Mouse (Mus musculus): ENCODE measurements around the gene 1700019N19Rik.

The 1700019N19Rik gene

GRCm38 (mm10) chr19:58794284-58794683, at the start of gene 1700019N19Rik:
Gene 1700019N19Rik (minus strand): TSS chr19:58794461.
- no peak for DNase-seq (ENCODE audit: low read depth, low spot score)

GRCm38 (mm10) chr19:58843606-58844005, 49.3 kb upstream of the 1700019N19Rik start:
- DNase-seq (ENCODE audit: low read depth, low spot score): no peak

GRCm38 (mm10) chr19:58840721-58841271, 46.5 kb upstream of the 1700019N19Rik start:
- DNase-seq (ENCODE audit: low read depth, low spot score): no peak

GRCm38 (mm10) chr19:58839806-58840205, 45.5 kb upstream of the 1700019N19Rik start:
- DNase-seq (ENCODE audit: low read depth, low spot score): no peak

GRCm38 (mm10) chr19:58839345-58839744, 45.1 kb upstream of the 1700019N19Rik start:
- DNase-seq (ENCODE audit: low read depth, low spot score): no peak

GRCm38 (mm10) chr19:58838706-58839105, 44.4 kb upstream of the 1700019N19Rik start:
- peak; percentile 47 for DNase-seq (ENCODE audit: low read depth, low spot score)

- DNase-seq (ENCODE audit: low read depth, low spot score): no peak
Observed at GRCm38 (mm10) chr19:58833639-58834180, 39.4 kb upstream of the 1700019N19Rik start.

- DNase-seq (ENCODE audit: low read depth, low spot score): no peak
Observed at GRCm38 (mm10) chr19:58832988-58833387, 38.7 kb upstream of the 1700019N19Rik start.

GRCm38 (mm10) chr19:58831280-58831922, 37.1 kb upstream of the 1700019N19Rik start:
- DNase-seq (ENCODE audit: low read depth, low spot score): no peak

- DNase-seq (ENCODE audit: low read depth, low spot score): peak; percentile 71
Observed at GRCm38 (mm10) chr19:58830182-58830581, 35.9 kb upstream of the 1700019N19Rik start.

GRCm38 (mm10) chr19:58829575-58829974, 35.3 kb upstream of the 1700019N19Rik start:
- peak; percentile 89 for DNase-seq (ENCODE audit: low read depth, low spot score)

- DNase-seq (ENCODE audit: low read depth, low spot score): no peak
Observed at GRCm38 (mm10) chr19:58827656-58828055, 33.4 kb upstream of the 1700019N19Rik start.

GRCm38 (mm10) chr19:58824316-58824715, 30.1 kb upstream of the 1700019N19Rik start:
- DNase-seq (ENCODE audit: low read depth, low spot score): no peak

- DNase-seq (ENCODE audit: low read depth, low spot score): no peak
Observed at GRCm38 (mm10) chr19:58823301-58823700, 29.0 kb upstream of the 1700019N19Rik start.

GRCm38 (mm10) chr19:58822454-58823200, 28.4 kb upstream of the 1700019N19Rik start:
- peak; percentile 98 for DNase-seq (ENCODE audit: low read depth, low spot score)

- DNase-seq (ENCODE audit: low read depth, low spot score): peak; percentile 55
Observed at GRCm38 (mm10) chr19:58818571-58819415, 24.5 kb upstream of the 1700019N19Rik start.

GRCm38 (mm10) chr19:58817398-58817797, 23.1 kb upstream of the 1700019N19Rik start:
- DNase-seq (ENCODE audit: low read depth, low spot score): no peak

GRCm38 (mm10) chr19:58816453-58817041, 22.3 kb upstream of the 1700019N19Rik start:
- DNase-seq (ENCODE audit: low read depth, low spot score): peak; percentile 86

- DNase-seq (ENCODE audit: low read depth, low spot score): peak; percentile 55
Observed at GRCm38 (mm10) chr19:58815179-58815922, 21.1 kb upstream of the 1700019N19Rik start.

GRCm38 (mm10) chr19:58810536-58810935, 16.3 kb upstream of the 1700019N19Rik start:
- DNase-seq (ENCODE audit: low read depth, low spot score): peak; percentile 60

Data from brain, adult 2 months (tissue).